Mouse (Mus musculus): ENCODE measurements around the gene Dlst.

- TF ChIP-seq CTCF (IDR thresholded peaks at IDR 0.05; ENCODE audit: low read depth) (no peak), EP300 (IDR thresholded peaks at IDR 0.05; ENCODE audit: low read depth) (peak; percentile 51)
Measured at GRCm38 (mm10) chr12:85112550-85113251, 2.1 kb downstream of the Dlst start.
